Mouse (Mus musculus): ENCODE measurements around the gene Naa25.

The Naa25 gene

DNA sequence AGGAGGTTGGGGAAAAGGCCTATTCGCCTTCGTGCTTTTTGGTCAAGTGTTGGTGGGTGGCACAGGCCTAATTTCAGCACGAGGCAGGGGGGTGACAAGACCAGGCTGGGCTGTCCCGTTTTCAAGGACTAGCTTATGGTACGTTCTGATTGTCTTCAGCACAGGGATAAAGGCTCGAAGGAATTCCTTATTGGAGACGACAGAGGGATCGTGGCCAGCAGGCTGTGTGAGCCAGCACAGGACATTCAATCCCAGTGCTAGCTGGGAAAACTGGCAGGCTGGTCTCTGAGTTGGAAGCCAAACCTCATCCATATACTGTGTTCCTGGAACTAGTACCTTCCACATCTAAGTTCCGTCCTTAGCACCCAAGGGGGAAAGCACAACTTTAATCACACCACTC lies 55.2 kb downstream of the Naa25 start:
- peak; percentile 27 for DNase-seq

DNA sequence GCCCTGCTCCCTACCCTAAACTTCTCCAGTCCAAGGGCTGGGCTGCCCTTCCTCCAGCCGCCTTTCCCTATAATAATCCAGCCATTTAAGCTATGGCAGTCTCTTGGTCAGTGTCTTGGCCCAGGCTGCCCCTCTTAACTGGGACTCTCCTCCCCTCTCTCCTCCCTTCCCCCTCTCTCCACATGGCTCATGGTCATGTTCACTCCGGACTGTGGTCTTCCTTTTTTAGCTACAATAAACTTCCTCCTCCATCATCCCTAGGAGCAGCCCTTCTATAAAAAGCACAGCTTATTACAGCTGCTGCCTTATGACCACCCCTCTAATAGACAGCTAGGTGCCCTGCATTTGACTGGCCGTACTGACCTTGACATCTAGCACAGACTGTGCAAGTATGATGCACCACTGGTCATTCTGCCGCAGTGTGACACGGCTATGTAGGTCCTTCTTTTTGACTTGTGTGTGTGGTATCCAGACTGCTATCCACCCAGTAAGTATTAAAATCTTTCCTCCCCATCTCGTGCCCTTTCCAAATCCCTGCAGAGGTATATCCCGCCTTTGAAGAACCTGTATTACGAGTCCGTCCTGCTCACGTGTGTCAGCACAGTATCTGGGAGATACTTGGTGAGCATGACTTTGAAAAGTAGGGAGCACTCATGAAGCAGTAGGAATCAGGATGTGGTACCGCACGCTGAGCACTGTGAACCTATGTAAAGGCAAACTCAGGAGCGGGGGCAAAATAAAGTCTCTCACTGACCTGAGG lies 56.2 kb downstream of the Naa25 start:
- no peak for DNase-seq

DNA sequence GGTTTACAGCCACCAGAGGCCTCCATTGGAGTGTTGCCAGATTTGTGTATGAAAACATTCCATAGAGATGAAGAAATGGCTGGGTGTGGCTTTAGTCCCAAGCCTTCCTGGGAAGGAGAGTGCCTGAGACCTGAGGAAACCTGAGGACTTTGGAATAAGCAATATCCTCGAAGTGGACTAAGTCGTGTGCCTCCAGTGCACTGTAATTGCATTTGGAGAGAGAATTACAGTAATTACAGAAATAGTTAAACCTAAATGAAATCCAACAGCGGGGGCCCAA lies 56.7 kb downstream of the Naa25 start:
- no peak for DNase-seq

DNA sequence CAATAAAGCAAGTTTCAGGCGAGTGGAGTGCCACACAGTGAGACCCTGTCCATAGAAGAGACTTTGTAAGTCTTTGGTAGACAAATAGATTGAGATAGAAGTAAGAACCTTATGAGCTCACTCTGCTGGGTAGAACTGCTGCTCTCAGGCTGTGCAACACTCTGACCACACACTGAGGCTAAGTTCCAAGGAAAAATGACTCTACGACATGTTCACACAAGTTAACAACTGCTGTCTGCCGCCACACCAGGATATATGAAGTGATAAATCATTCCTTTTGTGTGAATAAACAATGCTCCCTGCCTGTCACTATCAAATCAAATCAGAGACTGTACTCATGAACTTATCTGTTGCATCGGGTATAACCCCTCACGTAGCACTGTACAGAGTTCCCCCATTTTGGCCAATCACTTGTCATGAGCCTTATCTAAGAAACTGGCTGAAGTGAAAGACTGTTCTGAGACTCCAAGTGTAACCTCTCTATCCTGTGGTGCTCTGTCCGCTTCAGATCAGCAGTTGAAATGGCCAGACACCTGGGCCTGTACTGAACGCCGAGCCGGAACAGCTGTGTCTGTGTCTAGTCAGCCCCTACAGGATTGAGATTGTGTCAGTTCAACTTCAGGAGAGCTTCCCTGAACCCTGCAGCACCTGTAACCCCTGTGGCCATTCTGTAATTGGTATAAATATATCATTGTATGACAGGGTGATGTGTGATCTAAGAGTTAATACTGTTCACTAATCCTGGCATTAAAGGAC lies 58.0 kb downstream of the Naa25 start:
- DNase-seq = no peak

DNA sequence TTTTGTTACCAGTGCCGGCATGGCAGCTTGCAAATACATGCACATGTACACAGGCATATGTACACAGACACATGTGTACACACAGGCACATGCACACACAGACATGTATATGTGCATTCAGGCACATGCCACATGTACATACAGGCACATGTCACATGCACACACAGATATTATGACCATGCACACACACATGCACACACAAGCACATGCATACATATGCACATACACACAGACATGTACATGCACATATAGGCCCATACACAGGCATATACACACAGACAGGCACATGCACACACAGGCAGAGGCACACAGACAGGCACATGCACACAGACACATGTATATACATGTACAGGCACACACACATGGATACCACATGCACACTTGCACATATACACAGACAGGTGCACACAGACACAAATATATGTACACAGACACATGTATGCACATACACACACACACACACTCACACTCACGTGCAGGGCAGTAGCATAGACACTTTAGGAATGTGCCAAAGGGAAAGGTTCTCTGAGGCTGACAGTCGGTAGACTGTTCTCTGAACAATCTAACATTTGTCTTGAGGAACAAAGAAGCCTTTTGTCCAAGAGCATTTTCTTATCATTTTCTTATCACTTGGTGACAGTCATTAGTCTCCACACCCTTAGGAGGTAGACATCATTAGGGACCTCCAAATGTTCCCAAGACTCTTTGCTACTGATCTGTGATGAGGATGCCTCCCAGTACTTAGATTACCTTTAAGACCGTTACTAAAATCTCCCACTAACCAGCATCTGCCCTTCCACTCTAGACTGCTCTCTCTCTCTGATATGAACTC lies 63.8 kb downstream of the Naa25 start:
- no peak for DNase-seq

GRCm38 (mm10) chr5:121462171-121462502 lies 64.4 kb downstream of the Naa25 start:
- DNase-seq = no peak

DNA sequence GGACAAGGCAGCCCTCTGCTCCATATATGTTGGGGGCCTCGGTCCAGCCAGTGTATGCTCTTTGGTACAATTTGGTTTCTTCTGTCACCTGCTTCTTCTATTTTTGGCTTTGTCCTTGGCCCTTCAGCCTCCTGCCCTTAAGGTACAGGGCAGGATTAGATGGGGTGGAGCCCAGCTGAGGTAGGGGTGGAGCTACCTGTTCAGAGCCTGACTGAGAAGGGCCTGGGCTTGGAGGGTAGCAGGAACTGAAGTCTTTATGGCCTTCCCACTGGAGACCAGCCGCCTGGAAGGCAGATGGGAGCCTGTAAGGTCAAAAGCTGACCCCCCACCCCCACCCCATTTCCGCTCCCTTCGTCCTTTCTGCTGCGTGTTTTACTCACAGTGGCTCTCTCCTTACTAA lies 65.2 kb downstream of the Naa25 start:
- DNase-seq = peak; percentile 85

DNA sequence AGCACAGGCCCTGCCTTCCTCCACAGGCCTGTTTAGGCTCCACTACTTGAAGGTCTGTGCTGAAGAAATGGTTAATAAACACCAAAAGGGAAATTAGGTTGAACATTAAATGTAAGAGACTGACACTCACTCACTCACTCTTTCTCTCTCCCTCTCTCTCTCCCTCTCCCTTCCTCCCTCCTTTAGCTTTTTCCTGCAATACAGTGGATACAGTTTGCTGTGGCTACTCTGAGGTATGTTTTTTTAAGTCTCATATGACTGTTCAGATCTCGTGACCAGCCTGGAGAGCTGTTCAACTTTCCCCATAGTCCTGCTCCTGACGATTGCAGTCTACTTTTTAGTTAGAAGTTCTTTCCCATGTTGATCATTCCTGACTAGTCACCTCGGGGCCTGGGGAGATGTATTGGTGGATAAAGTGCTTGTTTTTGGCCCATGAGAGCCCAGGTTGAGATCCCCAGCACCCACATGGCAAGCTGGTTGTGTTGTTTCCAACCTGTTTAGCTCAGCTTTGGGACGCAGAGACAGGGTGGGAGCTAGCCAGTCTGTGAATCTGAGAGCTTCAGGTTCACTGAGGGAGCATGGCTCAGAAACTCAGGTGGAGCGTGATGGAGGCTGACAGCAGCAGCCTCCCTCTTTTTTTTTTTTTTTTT lies 66.0 kb downstream of the Naa25 start:
- peak; percentile 32 for DNase-seq

DNA sequence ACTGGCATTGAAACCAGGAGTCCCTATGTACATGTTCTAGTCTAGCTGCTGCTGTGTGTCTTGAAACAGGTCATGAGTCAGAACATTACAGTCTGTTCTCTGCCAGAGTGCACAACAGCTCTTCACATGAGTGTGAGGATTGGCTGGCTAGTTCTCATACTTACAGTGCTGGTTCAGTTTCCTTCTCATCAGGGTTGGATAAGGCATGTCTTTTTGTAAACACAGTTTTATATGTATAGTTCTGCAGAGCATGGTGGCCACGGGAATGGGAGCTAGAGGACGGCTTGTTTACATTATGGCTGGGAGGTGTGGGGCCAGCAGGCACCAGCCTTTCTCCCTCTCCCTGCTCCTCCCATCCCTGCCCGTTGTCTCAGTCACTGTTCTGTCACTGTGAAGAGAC lies 71.8 kb downstream of the Naa25 start:
- no peak for DNase-seq

DNA sequence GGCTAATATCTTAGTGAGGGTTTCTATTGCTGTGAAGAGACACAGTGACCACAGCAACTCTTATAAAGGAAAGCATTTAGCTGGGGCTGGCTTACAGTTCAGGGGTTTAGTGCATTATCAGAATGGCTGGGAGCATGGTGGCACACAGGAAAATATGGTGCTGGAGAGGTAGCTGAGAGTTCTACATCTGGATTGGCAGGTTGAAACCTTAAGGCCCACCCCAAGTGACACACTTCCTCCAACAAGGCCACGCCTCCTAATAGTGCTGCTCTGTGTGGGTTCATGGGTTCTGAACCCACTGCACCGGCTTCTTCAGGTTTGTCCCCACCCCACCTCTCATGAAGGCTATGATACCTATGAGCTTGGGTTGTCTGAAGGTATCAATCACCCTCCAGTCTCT lies 74.7 kb downstream of the Naa25 start:
- DNase-seq = no peak

- peak; percentile 56 for DNase-seq
Measured at GRCm38 (mm10) chr5:121474610-121475009, 76.9 kb downstream of the Naa25 start.

GRCm38 (mm10) chr5:121476040-121476439 lies 78.3 kb downstream of the Naa25 start:
- no peak for DNase-seq

- no peak for DNase-seq
Measured at GRCm38 (mm10) chr5:121477680-121478079, 79.9 kb downstream of the Naa25 start.

DNA sequence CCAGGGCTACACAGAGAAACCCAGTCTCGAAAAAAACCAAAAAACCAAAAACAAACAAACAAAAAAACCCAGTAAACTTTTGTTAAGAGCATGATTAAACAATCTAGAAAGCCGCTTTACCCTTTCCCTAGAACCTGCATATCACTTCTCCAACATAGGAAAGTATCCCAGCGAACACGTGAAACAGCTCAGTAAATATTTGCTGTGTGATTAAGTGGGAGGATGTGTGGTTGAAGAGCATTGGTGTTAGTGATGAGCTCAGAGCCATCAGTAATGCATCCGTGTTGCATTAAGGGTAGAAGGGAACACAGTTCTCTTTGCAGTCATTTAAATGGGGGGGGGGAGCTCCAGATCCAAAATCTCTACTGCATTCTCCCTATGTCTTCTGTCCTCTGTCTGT lies 87.1 kb downstream of the Naa25 start:
- no peak for DNase-seq

DNA sequence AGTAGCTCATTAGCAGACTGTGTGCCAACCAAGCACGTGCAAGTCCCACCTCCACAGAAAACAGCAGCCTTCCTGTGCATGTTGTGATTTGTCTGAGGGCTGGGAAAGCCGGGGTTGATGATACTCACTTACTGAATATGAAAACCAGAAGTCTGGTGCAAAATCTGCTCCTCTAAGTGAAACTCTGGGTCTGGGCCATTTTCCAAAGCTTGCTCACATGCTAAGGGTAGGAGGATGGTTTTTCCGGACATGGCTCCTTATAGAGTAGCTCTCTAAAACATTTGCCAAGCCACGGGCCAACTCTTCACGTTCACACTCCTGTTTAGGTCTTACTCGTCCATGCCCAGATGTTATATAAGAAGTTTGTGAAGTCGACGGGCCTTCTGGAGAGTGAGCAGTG lies 95.6 kb downstream of the Naa25 start:
- no peak for DNase-seq
